Mouse (Mus musculus): Measurements from ENCODE around the gene Ube2q2.

DNA sequence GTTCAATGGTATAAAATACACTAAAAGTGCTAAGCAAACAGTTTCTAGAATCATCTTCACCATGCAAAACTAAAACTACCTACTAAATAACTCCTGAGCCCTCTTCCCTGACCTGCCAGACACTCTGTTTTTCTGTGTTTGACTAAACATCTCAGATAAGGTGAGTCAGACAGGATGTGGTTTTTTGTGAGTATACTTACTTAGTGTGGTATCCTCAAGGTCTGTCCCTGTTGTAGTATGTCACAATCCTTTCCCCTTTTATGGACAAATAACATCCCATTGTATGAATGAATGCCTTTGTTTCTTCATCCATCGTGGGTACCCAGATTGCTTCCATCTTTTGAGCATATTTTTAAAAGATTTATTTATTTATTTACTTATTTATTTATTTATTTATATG, 22.4 kb upstream of the Ube2q2 start:
- no peak for TF ChIP-seq CTCF (IDR thresholded peaks at IDR 0.05; ENCODE audit: low read depth, low read length)
- TF ChIP-seq POLR2A (IDR thresholded peaks at IDR 0.05; ENCODE audit: extremely low read depth, insufficient read depth, low read length): no peak

Measured in liver, adult 2 months (tissue).